Mouse (Mus musculus): ENCODE measurements around the gene Snca.

Snca gene

GRCm38 (mm10) chr6:60829282-60829891, at the start of gene Snca:
Gene Snca, minus strand, starts transcription at chr6:60829855.
- DNase-seq = peak; percentile 64

- DNase-seq = no peak
Measured at GRCm38 (mm10) chr6:60870126-60870525, 40.5 kb upstream of the Snca start.

GRCm38 (mm10) chr6:60856599-60856998, 26.9 kb upstream of the Snca start:
- peak; percentile 8 for DNase-seq

GRCm38 (mm10) chr6:60851690-60852089, 22.0 kb upstream of the Snca start:
- DNase-seq = no peak

- DNase-seq = peak; percentile 91
Measured at GRCm38 (mm10) chr6:60828429-60829264, 1.0 kb downstream of the Snca start.

GRCm38 (mm10) chr6:60828047-60828428, 1.6 kb downstream of the Snca start:
- DNase-seq = no peak

- DNase-seq = no peak
Measured at GRCm38 (mm10) chr6:60827290-60827689, 2.4 kb downstream of the Snca start.

GRCm38 (mm10) chr6:60819272-60819671, 10.4 kb downstream of the Snca start:
- DNase-seq = no peak

GRCm38 (mm10) chr6:60813516-60813915, 16.1 kb downstream of the Snca start:
- no peak for DNase-seq

- no peak for DNase-seq
Measured at GRCm38 (mm10) chr6:60798266-60798665, 31.4 kb downstream of the Snca start.

- DNase-seq = no peak
Measured at GRCm38 (mm10) chr6:60793659-60794365, 35.8 kb downstream of the Snca start.

- DNase-seq = no peak
Measured at GRCm38 (mm10) chr6:60786955-60787354, 42.7 kb downstream of the Snca start.

GRCm38 (mm10) chr6:60771899-60772298, 57.8 kb downstream of the Snca start:
- no peak for DNase-seq

GRCm38 (mm10) chr6:60765696-60766095, 64.0 kb downstream of the Snca start:
- peak; percentile 63 for DNase-seq

- no peak for DNase-seq
Measured at GRCm38 (mm10) chr6:60762864-60763263, 66.8 kb downstream of the Snca start.

GRCm38 (mm10) chr6:60761710-60762109, 67.9 kb downstream of the Snca start:
- DNase-seq = no peak

- no peak for DNase-seq
Measured at GRCm38 (mm10) chr6:60754975-60755374, 74.7 kb downstream of the Snca start.

- no peak for DNase-seq
Measured at GRCm38 (mm10) chr6:60745965-60746364, 83.7 kb downstream of the Snca start.

GRCm38 (mm10) chr6:60741427-60742071, 88.1 kb downstream of the Snca start:
- DNase-seq = no peak

- peak; percentile 17 for DNase-seq
Measured at GRCm38 (mm10) chr6:60739776-60740175, 89.9 kb downstream of the Snca start.

GRCm38 (mm10) chr6:60731164-60731563, 98.5 kb downstream of the Snca start:
- no peak for DNase-seq

- no peak for DNase-seq
Measured at GRCm38 (mm10) chr6:60724110-60724829, 105.4 kb downstream of the Snca start.

Data from right cerebral cortex, adult 18-20 months (tissue).